Mouse (Mus musculus) ES-Bruce4 (cell line): Measurements from ENCODE around the gene Jag2. TPM values are rescaled to one million over a fixed set of nuclear protein-coding genes. Genes with fewer than 3 reads are reported as not detected.
A peak's percentile ranks its signal among the peaks of the same experiment; 100 is the strongest.

Experiments
- H3K27ac ChIP-seq: 2 replicates; pipeline ENCODE4 v1.5.1; 2012; ENCODE audit warnings: low read length, inconsistent platforms; ENCODE audit not compliant: insufficient read depth
- H3K27me3 ChIP-seq: 2 replicates; pipeline ENCODE4 v1.6.1; 2012; ENCODE audit warnings: mild to moderate bottlenecking, low read length, inconsistent platforms; ENCODE audit not compliant: control insufficient read depth, poor library complexity, insufficient read depth, severe bottlenecking
- H3K36me3 ChIP-seq: 2 replicates; pipeline ENCODE4 v1.6.1; 2012; ENCODE audit warnings: inconsistent platforms, mild to moderate bottlenecking, low read length, moderate library complexity; ENCODE audit not compliant: control insufficient read depth, poor library complexity, insufficient read depth, severe bottlenecking
- H3K4me1 ChIP-seq: one replicate; pipeline ENCODE4 v1.8.1; 2011; ENCODE audit warnings: low read length; ENCODE audit not compliant: control insufficient read depth, insufficient read depth
- H3K4me3 ChIP-seq: 2 replicates; pipeline ENCODE4 v1.5.1; 2011; ENCODE audit warnings: low read depth, mild to moderate bottlenecking, low read length
- H3K9ac ChIP-seq: 2 replicates; pipeline ENCODE4 v1.6.1; 2012; ENCODE audit warnings: low read depth, mild to moderate bottlenecking, inconsistent platforms; ENCODE audit not compliant: poor library complexity, severe bottlenecking
- H3K9me3 ChIP-seq: replicated peaks from 2 replicates; pipeline ENCODE4 v1.6.1; 2012; ENCODE audit warnings: mild to moderate bottlenecking, low read length, inconsistent platforms; ENCODE audit not compliant: control insufficient read depth, poor library complexity, insufficient read depth, severe bottlenecking
- CTCF ChIP-seq: IDR thresholded peaks from one replicate; pipeline ENCODE4 v1.8.1; 2011; ENCODE audit warnings: low read depth, low read length
- EP300 ChIP-seq: IDR thresholded peaks from 2 replicates; pipeline ENCODE4 v1.6.1; 2011; ENCODE audit warnings: low read depth, low read length; ENCODE audit not compliant: insufficient read depth
- POLR2A ChIP-seq: IDR thresholded peaks from one replicate; pipeline ENCODE4 v1.8.1; 2011; ENCODE audit warnings: low read length; ENCODE audit not compliant: insufficient read depth
- polyA plus RNA-seq: library from polyadenylated mRNA; stranded (reverse); fragments of >200 nt; gene quantifications from 2 replicates; pipeline ENCODE4 v1.2.4, GENCODE M21; 2011; ENCODE audit warnings: low read depth; ENCODE audit not compliant: missing spikeins, insufficient read depth, insufficient read length

The Jag2 gene
- polyA plus RNA-seq, 1 experiment: 47.6 TPM

DNA sequence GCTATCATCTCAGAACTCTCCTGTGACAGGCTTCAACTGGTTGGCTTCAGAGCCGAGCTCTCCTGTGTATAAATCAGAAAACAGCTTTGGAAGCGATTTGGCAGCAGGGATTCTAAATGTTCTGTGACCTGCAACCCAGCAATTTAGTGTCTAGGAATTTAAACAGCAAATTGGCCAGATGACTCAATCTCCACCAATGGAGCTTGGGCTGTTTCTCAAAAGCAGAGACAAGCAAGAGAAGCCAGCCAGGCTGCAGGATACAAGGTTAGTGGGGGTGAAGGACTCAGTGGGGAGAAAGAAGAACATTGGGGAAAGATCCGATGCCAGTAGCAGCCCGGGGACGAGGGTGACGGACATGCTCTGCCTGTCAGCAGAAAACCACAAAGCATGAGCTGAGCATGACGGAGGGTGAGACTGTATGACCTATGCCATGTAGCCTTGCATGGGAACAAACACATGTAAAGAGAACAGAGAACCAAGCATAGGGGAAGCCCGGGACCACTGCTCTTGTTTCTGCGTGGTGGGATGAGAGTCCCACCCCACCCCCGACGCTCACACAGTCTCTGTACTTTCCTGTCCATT lies 35.2 kb downstream of the Jag2 start:
- TF ChIP-seq CTCF (no peak), POLR2A (no peak), EP300 (no peak)
- no peaks in the 10 kb centered on the region for H3K36me3 ChIP-seq
- no peak overlapping the region for H3K27ac ChIP-seq
- no peaks in the 10 kb centered on the region for H3K4me1 ChIP-seq
- no peaks in the 10 kb centered on the region for H3K27me3 ChIP-seq
- peaks cover 15% of the 10 kb centered on the region for H3K9me3 ChIP-seq
- no peak overlapping the region for H3K4me3 ChIP-seq
- no peak overlapping the region for H3K9ac ChIP-seq

DNA sequence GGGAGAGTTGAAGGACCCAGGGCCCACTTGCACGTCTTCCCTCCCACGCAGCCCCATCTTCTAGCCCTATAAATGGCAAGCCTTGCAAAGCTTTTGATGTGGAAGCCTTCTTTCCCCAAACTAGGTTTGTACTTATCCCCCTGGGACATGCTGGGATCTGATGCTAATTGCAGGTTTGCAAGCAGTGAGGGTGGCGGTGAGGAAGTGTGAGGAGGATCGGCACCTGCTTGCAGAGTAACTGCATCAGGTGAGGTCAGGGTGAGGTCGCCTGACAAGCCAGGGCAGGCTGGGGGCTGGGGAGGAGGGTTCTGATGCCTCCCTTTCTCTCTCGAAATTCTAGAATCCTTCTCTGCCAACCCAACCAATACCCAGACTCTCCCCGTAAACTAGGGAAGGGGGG lies 44.1 kb downstream of the Jag2 start:
- H3K9ac ChIP-seq: no peak overlapping the region
- H3K27me3 ChIP-seq: no peaks in the 10 kb centered on the region
- no peak overlapping the region for H3K27ac ChIP-seq
- TF ChIP-seq CTCF (no peak), POLR2A (no peak), EP300 (no peak)
- H3K36me3 ChIP-seq: no peaks in the 10 kb centered on the region
- peaks cover 14% of the 10 kb centered on the region for H3K9me3 ChIP-seq
- no peaks in the 10 kb centered on the region for H3K4me1 ChIP-seq
- H3K4me3 ChIP-seq: no peak overlapping the region

DNA sequence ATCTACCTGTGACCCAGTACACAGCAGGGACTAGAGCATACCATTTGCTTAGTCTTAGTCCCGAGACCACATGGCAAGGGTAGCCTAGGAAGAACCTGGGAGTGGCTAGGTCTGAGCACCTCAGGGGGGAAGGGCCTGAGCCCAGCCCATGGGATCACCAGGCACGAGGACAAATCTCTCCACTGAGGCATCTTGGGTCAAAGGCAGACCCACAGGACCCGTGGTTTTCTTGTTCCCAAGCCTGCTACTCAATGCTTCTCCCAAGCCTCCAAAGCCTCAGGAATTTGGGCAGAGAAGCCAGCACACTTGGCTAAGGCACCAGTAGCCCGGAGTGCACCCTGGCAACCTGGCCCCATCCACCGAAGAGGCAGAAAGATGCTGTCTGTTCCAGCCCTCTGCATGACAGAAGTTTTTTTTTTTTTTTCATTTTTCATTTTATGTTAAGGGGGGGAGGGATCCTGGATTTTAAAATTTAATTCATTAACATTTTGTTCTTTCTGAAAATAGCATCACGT lies 48.2 kb downstream of the Jag2 start:
- Histone ChIP-seq H3K27ac (no peak overlapping the region), H3K4me3 (no peak overlapping the region), H3K36me3 (no peaks in the 10 kb centered on the region), H3K4me1 (no peaks in the 10 kb centered on the region), H3K27me3 (no peaks in the 10 kb centered on the region), H3K9ac (no peak overlapping the region), H3K9me3 (peaks cover 7% of the 10 kb centered on the region)
- TF ChIP-seq EP300: no peak
- no peak for TF ChIP-seq CTCF
- TF ChIP-seq POLR2A: no peak

DNA sequence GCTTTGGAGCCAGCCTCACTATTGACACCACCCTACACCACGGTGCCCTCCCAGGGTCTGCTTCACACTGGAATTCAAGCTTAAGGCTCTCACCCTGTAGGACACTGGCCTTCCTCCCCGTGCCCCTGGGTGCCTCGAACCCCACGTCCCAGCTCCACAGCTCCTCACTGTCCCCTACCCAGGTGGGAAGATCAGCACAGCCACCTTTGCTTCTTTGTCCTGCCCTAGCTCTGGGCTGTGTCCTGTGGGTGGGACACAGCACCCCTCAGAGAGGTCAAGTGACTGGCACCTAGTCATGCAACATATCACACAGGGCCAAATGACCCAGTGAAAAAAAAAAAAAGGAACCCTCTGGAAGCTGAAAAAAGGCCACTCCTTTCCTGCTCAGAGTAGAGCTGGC lies 48.9 kb downstream of the Jag2 start:
- no peak for TF ChIP-seq EP300
- no peak for TF ChIP-seq CTCF
- no peak for TF ChIP-seq POLR2A
- Histone ChIP-seq H3K27ac (no peak overlapping the region), H3K9ac (no peak overlapping the region), H3K9me3 (no peaks in the 10 kb centered on the region), H3K27me3 (no peaks in the 10 kb centered on the region), H3K4me1 (no peaks in the 10 kb centered on the region), H3K36me3 (no peaks in the 10 kb centered on the region), H3K4me3 (no peak overlapping the region)

DNA sequence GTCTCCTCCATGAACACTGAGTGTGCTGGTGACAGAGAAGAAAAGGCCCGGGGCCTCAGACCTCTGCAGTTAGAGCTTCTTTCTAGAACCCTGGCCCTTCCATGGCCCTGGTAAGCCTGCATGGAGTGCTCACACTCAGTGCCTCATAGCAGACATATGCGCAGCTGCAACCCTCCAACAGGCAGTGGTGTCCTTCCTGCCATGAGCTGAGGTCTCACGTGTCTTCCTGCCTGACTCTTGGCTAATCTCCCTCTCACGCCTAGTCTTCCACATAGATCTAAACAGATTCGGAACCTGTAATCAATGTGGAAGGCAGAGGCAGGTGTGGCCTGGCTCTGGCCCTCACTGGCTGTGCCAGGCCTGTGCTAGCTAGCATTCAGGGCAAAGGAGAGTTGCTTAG lies 49.8 kb downstream of the Jag2 start:
- no peak overlapping the region for H3K27ac ChIP-seq
- H3K9ac ChIP-seq: no peak overlapping the region
- no peak overlapping the region for H3K4me3 ChIP-seq

DNA sequence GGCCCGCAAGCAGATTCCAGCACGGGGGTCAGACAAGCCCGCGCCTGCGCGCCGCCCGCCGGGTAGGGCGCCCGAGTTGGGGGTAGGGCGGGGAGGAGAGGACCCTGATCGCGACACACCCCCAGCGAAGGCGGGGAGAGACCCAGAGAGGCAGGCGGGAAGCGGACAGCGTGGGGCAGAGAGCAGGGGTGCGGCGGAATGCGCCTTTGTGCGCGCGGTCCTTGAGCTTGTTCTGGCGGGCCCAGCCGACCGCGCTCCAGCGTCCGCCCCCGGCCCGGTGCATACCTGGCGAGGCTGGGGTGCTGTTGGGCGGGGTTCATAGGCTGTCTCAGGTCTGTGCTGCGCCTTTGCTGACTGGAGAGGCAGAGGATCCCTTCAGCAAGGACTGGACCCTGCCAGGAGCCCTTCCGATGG lies 52.0 kb downstream of the Jag2 start:
- Histone ChIP-seq H3K9me3 (no peaks in the 10 kb centered on the region), H3K36me3 (no peaks in the 10 kb centered on the region), H3K27me3 (no peaks in the 10 kb centered on the region), H3K4me3 (peak overlapping the region; percentile 20), H3K4me1 (no peaks in the 10 kb centered on the region), H3K9ac (peak overlapping the region; percentile 6; the same call in 1 of the 2 replicates), H3K27ac (no peak overlapping the region)
- TF ChIP-seq EP300 (0 out of 2 replicates have a peak, but pooled peaks have one; percentile 10), POLR2A (no peak), CTCF (no peak)

More for the DNA sequence above, 49.8 kb downstream of the Jag2 start:
- no peaks in the 10 kb centered on the region for H3K9me3 ChIP-seq
- H3K27me3 ChIP-seq: no peaks in the 10 kb centered on the region
- TF ChIP-seq POLR2A: no peak
- no peak for TF ChIP-seq CTCF
- H3K36me3 ChIP-seq: no peaks in the 10 kb centered on the region
- H3K4me1 ChIP-seq: no peaks in the 10 kb centered on the region
